Mouse (Mus musculus): ENCODE measurements at regions not wholly inside any gene's neighbourhood (a gene's known extent, or its start where the extent isn't known, plus 50 kb on each side); places are given as distances from the start of the nearest gene placed in this dataset.

DNA sequence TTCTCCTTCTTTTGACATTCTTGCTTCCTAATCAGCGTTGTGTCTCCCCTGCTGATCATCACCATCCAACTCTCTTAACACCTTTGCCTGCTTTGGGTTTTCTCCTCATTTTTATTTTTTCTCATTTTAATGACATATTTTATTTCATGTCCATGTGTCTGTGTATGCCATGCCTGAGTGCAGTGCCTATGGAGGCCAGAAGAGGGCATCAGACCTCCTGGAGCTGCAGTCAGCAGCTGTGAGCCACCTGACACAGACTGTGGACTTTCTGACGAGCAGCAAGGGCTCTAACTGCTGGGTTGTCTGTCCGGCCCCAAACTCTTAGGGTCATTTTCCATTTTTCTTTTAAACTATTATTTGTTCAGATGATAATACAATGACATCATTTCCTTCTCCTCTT, 203.8 kb downstream of the Gm11011 start:
- no peak for DNase-seq
- intact Hi-C loops (cut with DNase I; ENCODE audit: low total_unique reads), result no loop called here

DNA sequence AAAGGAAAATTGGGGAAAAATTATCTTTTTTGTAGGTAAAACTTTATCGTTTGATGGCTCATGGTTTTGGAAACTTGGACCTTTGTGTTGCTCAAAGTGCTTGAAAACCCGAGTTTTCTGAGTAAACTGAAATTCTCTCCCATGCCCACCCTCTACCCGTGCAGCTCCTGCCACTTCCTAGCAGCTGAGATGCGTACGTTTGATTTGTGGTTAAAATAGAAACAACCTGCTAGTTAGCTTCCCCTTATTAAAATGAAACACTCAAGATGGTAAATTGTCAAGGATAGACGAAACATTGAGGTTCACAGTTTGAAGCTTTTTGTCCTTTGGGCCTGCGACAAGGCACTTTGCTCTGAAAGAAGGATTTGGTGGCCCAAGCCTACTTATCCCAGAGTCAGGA, 214.5 kb downstream of the Gm11011 start:
- DNase-seq, result no peak
- intact Hi-C loops (cut with DNase I; ENCODE audit: low total_unique reads), result no loop called here

DNA sequence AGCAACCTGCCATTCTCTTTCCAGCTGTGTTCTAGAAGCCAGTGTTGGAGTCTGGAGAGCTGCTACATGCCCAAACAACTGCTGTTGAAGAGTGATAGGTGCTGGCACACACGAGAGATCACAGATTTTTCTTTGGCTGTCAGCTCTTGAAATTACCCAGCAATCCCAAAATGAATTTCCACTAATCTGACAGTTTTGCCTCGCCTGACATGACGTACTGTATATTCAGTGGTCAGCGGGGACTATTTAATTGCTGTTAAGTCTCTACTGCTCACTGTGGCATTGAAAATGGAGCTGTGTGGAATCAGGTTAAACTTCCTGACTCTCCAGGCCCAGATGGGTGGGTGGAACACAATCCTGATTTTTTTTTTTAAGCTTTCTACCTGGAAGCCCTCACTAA, 222.5 kb downstream of the Gm11011 start:
- intact Hi-C loops (cut with DNase I; ENCODE audit: low total_unique reads), result no loop called here
- no peak for DNase-seq

DNA sequence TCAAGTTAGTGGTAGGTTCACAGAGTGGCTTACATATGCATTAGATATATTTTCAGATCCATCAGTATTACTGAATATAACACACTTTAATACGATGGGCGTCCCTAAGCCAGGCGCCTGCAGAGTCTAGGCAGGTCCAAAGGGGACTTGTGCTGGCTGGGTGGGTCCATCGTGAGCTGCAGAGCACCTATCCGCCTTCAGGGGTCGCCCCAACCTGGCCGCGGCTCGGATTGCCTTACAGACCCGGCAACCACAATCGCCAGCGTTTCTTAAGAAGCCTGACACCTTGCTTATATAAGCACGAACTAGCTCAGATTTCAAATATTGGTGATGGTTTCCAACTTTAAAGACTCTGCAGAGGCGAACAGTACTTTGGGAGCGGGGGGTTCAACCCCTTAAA, 227.3 kb downstream of the Gm11011 start:
- peak; percentile 31 for DNase-seq
- intact Hi-C loops (cut with DNase I; ENCODE audit: low total_unique reads), result no loop called here

DNA sequence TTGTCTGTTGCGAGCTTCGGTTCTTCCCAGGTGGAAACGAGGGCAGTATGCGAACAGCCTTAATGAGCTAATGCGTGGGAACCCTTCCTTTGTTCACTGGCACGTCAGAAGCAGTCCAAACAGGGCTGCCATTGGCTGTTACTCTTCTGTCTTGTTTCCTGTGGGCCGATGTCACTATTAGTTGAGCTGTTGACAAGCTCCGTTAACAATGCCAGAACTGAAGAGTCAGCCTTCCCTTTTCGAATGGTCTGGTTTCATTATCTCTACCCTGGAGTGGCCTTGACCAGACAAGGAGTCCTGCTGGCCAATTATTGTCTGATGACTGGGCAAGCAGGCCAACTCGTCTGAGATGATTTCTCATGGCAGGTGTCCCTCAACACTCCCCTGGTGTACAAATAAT, 230.1 kb downstream of the Gm11011 start:
- intact Hi-C loops (cut with DNase I; ENCODE audit: low total_unique reads), result no loop called here
- no peak for DNase-seq

DNA sequence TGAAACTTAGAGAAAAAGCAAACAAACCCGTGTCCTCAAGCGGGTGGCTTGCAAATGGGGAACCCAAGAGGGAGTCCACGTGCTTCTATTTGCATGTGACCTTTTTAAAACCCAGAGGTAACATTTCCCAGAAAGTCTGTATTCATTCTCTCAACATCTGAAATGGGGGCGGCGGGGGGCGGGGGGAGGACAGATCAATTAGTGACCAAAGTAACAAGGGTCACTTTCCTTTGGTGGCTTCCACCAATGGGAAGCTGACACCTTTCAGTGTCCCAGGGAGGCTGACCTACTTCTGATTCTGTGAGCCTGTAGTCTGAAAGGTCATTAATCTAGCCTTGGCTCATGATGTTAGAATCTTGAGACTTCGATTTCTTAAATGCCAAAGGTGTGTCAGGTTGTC, 236.0 kb downstream of the Gm11011 start:
- intact Hi-C loops (cut with DNase I; ENCODE audit: low total_unique reads), result no loop called here
- DNase-seq, result no peak

DNA sequence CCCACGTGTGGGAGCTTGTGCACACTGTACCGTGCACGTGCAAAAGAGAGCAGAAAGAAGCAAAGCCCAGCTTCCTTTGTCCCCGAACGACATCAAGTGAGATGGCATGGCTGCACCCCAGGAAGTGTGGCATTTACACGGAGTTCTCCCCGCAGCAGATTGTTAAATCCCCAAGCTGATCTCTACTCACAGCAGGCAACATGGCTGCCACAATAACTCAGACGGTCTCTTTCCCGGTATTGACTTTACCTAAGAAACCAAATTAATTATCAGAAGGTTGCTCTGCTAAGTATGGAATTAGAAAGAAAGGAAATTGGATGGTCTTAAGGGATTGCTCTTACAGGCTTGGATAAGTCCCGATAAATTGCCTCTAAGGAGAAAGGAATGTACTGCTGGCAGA, 241.4 kb downstream of the Gm11011 start:
- no peak for DNase-seq
- intact Hi-C loops (cut with DNase I; ENCODE audit: low total_unique reads), result no loop called here

DNA sequence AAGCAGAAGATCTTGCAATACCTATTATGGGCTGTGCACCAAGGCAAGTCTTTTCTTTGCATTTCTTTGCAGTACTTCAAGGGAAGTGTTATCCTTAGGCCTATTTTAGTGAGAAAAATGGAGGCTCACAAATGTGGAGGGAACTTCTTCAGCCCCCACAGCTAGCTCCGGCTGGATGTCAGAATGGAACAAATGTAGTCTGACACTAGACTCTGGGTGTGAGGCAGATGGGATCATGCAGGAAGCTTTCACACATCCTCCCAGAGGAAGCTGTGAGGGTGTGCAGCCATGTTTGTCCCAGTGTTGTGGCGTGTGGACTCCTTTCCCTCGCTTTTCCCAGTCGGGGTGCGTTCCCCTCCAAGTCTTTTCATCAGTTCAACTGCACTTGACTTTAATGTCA, 268.0 kb downstream of the Gm11011 start:
- intact Hi-C loops (cut with DNase I; ENCODE audit: low total_unique reads), result no loop called here
- no peak for DNase-seq

DNA sequence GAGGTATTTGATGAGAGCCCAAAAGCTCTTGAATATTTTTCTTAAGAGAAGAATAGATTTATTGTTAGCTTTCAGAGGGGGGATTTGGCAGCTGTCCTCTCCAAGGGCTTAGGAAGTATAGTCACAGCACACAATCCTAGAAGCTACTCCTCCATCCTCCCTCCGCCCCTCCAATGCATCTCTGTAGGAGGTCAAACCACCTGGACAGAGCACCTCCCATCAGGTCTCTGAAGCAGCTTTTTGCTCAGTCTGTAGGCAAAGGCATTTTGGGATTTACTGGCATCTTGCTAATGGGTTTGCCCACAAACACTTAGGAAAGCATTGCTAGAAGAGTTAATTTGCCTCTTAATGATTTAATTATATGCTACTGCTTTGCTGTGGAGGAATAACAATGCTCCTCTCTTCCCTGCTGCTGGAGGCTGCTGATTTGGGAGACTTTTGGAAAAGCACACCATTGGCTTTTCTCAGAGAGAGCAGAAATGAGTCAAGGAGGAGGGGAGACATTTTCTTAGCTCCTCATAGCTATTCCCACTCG, 273.1 kb downstream of the Gm11011 start:
- DNase-seq, result no peak
- intact Hi-C loops (cut with DNase I; ENCODE audit: low total_unique reads), result no loop called here

DNA sequence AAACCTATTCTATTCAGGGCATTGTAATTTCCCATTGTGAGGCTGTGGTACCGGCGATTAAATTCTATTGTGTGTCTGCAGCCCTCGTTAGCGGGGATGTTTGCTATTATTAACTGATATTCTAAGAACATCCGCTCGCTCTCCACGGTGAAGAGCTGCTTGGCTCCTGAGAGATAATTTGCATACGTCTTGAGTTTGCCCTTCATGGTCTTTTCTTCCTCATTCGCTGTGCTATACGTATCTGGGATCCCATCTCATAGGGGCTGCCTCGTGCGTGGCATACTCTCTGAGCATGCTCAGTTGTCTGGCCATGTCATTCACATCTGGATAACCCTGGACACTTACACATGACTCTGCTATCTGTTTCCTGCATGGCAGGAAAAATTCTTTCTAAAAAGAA, 275.7 kb downstream of the Gm11011 start:
- intact Hi-C loops (cut with DNase I; ENCODE audit: low total_unique reads), result no loop called here
- DNase-seq, result no peak

DNA sequence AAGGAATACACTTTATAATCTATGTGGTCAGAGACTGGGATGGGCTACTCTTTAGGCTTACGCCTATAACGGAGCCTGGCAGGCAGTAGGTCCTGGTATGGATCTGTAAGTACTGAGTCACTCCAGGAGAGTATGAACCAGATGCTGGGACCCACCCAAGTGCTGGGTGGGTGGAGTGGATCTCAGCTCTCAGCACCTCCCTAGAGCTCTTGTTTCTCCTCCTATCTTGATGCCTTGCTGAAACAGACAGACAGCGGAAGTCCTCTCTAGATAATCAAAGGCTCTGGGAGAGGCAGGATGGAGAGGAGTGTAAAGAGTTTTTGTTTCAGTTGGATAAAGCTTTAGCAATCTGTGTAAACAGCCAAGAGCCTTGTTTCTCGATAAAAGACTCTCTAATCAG, 276.2 kb downstream of the Gm11011 start:
- no peak for DNase-seq
- intact Hi-C loops (cut with DNase I; ENCODE audit: low total_unique reads), result no loop called here

DNA sequence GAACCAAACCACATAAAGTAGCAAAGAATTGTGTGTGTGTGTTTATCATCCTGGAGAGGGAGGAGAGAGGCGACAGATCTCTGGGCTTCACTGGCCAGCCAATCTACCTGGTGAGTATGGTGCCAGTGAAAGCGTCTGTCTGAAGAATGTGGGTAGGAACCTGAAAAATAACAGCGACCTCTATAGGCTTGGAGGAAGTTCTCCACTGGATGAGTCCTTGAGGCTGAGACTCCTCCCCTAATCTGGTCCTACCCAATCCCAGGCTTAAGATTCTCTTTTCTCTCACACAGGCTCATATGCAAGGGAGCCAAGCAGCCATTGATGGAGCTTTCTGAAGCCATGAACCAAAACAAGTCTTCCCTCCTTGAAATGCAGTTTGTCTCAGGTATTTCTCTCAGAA, 283.2 kb downstream of the Gm11011 start:
- intact Hi-C loops (cut with DNase I; ENCODE audit: low total_unique reads), result no loop called here
- DNase-seq, result no peak

DNA sequence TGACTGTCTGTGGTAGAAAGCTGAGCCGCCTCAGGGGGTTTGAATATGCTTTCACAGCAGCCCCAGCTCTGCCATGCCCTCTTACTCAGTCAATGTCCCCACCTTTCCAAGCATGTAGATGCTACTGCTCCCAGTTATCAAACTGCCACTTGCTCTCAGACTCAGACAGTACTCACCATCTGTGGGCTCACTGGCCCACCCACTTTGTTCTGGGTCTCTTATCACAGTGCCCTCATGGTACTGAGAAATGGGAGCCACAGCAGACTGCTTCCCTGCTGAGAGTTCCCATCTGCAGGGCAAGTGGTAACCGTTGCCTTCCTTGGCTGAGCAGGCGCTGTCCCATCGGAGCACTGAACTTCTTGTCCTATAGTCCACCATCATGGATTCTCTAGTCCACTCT, 286.6 kb downstream of the Gm11011 start:
- intact Hi-C loops (cut with DNase I; ENCODE audit: low total_unique reads), result no loop called here
- no peak for DNase-seq

DNA sequence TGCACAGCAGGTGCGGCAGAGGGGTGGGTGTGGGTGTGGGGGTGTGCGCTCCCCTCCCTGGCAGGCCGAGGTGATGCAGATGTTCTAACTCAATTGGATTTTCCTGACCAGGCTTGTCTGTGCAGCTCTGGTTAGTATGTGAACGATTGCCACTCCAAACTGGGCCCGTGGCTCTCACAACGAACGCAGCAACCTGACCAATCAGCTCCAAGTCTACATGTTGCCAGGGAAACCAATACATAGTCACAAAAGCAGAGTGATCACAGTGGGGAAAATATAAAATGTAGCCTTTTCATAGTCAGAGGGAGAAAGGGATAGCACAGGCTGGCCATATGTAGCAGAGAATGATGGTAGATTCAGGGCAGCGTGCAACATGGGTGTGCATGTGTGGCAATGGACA, 287.1 kb downstream of the Gm11011 start:
- DNase-seq, result no peak
- intact Hi-C loops (cut with DNase I; ENCODE audit: low total_unique reads), result no loop called here

DNA sequence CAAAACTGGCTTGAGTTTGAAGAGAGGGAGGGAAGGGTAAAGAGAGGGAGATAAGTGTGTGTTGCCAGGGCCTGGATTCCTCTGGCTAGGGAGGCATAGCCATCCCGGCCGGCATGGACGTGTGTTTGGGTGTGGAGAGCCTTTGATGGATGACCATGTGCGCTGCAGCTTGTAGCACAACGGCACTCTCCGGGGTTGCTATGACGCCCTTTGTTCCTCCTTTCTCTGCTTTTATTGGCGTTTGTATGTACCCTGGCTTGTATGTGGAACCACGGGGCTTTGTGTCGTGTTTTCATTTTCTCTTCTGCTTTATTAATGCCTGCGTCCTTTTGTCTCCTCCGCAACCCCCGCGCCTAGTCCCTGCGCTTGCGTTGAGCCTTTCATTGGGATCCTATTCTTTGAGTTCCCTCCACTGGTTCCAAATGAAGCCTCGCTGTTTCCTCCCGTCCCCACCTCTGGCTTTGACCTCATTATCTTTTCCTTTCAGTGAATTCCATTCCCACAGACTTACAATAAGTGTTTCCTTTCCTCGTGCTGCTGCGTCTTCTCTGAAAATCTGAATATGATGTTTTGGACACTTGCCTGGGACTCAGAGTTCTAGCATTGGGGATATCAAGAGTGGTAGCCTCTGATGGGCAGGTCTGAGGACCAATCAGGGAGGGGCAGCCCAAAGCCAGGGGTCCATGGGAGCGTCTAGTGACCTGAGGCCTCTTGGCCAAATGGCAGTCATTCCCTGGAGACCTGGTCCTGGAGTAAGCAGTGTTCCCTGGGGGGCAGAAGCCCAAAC, 289.5 kb downstream of the Gm11011 start:
- intact Hi-C loops (cut with DNase I; ENCODE audit: low total_unique reads), result no loop called here
- DNase-seq, result no peak

DNA sequence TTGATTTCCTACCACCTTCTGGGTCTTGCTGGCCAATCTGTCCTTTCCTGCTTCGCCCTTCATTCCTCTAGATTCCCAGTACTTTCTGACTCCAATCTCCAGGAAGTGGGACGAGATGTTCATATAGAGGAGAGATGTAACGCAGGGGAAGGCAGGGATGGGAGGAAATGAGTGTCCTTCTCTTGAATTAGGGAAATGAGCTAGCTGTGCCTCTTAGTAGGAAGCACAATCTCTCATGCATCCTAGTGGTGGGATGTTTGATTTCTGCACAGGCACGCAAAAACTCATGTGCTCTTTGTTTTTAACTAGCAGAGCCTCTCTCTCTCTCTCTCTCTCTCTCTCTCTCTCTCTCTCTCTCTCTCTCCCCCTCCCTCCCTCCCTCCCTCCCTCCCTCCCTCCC, 290.3 kb downstream of the Gm11011 start:
- DNase-seq, result no peak
- intact Hi-C loops (cut with DNase I; ENCODE audit: low total_unique reads), result no loop called here

DNA sequence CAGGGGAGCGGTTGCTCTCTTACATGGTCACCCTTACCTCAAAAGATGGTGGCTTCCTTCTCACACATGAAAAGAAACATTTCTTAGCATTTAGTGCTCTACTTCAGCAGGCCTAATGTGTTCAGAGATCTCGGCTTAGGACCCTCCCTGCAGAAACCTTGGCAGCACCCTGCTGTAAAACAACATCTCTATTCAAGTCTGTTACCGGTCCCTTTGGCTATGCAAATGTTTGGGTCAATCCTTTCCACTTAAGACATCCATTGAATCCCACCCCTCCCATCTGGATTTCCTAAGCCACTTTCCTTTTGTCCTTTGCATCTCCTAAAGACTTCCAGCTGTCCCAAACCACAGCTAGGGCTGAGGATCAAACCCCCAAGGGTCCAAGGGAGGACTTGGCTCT, 294.2 kb downstream of the Gm11011 start:
- DNase-seq, result no peak
- intact Hi-C loops (cut with DNase I; ENCODE audit: low total_unique reads), result no loop called here

DNA sequence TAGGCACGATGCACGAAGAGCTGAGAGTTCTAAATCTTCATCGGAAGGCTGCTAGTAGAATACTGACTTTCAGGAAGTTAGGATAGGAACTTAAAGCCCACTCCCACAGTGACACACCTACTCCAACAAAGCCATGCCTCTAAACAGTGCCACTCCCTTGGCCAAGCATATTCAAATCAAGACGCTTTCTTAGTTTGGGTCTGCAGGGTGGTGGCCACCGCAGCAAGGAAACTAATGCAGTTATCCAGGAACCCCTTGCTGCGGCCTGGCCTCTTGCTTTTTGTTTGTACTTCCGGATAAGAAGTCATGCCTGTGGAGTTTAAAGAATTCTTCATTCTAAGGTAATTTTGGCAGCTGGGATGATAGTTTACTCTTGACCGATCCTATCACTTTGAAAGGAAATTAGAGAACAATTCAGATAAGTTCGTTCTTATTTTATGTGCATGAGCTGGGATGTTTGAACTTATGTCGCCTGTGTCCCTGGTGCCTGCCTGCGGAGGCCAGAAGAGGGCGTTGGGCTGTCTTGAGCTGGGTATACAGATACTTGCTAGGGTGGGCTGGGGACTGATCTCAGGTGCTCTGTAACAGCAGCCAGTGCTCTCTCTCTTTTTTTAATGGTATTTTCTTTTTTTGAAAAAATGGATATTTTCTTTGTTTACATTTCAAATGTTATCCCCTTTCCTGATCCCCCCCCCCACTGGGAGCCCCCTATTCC, 298.5 kb downstream of the Gm11011 start:
- intact Hi-C loops (cut with DNase I; ENCODE audit: low total_unique reads), result no loop called here
- DNase-seq, result no peak

DNA sequence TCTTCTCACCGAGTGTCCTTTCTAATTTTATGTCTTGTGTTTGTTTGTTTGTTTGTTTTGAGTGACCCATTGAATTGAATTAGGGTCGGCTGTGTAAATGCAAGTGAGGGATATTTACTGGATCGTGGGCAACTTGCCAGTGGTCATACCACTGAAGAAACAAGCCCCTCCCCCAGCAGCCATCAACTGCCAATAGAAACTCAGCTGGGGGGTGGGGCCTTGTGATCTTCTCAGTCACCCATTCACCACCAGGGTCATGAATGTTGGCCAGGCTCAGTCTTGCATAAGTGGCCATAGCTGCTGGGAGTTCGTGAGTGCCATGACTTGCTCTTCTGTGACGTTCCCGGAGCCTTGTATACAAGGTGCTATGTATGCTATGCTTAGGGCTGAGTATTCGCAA, 300.8 kb downstream of the Gm11011 start:
- no peak for DNase-seq
- intact Hi-C loops (cut with DNase I; ENCODE audit: low total_unique reads), result no loop called here

DNA sequence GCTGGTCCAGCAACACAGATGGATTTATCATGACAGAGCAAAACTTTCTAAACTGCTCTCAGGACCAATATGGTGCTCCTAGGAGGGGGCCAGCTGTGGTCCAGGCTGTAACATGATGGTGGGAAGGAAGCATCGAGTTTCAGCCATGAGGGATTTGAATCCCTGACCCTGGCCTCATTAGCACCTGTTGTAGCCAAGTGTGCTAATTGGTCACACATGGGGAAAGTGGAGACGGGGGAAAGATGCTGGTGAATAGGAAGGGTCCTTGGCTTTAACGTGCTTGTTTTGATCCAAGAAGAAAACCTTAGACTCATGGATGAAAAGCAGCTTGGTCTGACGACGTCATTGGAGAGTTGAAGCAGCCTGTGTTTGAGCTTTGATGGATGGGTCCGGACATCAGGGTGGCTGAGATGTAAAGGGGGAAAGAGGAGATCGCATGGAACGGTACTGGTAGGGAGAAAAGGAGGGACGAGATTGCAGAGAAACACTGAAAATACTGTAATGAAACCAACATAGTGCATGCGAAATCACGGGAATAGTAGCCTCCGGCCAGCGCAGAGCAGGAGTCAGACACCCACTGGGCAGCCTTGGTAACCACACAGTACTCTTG, 304.9 kb downstream of the Gm11011 start:
- DNase-seq, result no peak
- intact Hi-C loops (cut with DNase I; ENCODE audit: low total_unique reads), result no loop called here

DNA sequence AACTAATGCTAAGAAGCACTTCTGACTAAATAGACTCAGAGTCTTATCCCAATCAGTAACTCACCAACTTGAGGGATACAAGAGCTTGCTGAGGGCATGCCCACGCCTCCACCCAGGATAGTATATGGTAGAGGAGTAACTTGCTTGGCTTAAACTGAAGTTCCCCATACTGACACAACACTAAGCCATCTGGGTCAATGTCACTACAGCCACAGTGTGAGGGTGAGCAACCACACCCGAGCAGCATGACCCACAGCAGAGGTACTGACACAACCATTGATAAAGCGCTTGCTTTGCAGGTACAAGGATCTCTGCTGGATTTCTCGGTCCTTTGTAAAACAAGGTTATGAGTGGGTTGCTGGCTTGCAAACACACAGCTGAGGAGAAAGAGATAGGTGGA, 312.2 kb downstream of the Gm11011 start:
- intact Hi-C loops (cut with DNase I; ENCODE audit: low total_unique reads), result no loop called here

More for the DNA sequence above, 312.2 kb downstream of the Gm11011 start:
- DNase-seq, result no peak
